Mouse (Mus musculus) small intestine, adult 2 months (tissue): ENCODE measurements around the gene Wapl.

Experiments used
- CTCF ChIP-seq: fragments of 200-500 bp; IDR thresholded peaks from 2 replicates; pipeline ENCODE4 v1.5.1; 2012; ENCODE audit warnings: low read depth, mild to moderate bottlenecking, control low read depth, inconsistent platforms, low read length, moderate library complexity, mixed read lengths; ENCODE audit not compliant: insufficient replicate concordance, insufficient read length; ENCODE audit errors: extremely low read depth
- POLR2A ChIP-seq: fragments of 200-500 bp; IDR thresholded peaks from 2 replicates; pipeline ENCODE4 v1.6.1; 2012; ENCODE audit warnings: low read depth, mild to moderate bottlenecking, control low read depth, inconsistent platforms, low read length, moderate library complexity

GRCm38 (mm10) chr14:34674932-34675331, 1.2 kb downstream of the Wapl start:
- TF ChIP-seq CTCF: no peak
- TF ChIP-seq POLR2A: no peak
